Mouse (Mus musculus): ENCODE data around the gene Dars.

DNA sequence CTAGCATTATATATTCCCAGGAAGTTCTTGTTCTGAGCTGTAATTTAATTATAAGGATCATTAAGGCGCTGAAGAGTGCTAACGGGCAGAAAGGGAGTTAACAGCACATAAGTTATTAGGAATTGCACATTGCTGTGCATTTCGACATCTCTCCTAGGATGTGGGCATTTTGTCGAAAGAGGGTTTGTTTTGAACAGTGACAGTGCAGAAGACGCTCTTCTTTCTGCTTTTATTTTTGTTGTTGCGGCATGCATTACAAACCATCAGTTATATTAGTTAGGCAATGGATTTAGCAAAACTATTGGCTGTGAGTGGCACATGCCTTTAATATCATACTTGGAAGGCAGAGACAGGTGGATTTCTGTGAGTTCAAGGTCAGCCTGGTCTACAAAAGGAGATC, 43.6 kb upstream of the Dars start:
- TF ChIP-seq CTCF (IDR thresholded peaks at IDR 0.05; ENCODE audit: low read depth), result no peak
- TF ChIP-seq EP300 (optimal IDR thresholded peaks at IDR 0.05), result no peak

Measured in stomach, postnatal 0 days (tissue).